Mouse (Mus musculus) right cerebral cortex, adult 18-20 months (tissue): ENCODE results near the gene 9430097D07Rik.
A peak's percentile ranks its signal among the peaks of the same experiment; 100 is the strongest.

Experiments
- DNase-seq: peaks from one replicate; pipeline ENCODE4 v3.0.0; 2022; ENCODE audit warnings: mixed read lengths

The 9430097D07Rik gene

GRCm38 (mm10) chr2:32575586-32576160, at the start of gene 9430097D07Rik:
Gene 9430097D07Rik (minus strand): TSS chr2:32575684.
- DNase-seq, result peak; percentile 82

GRCm38 (mm10) chr2:32624111-32624748, 48.7 kb upstream of the 9430097D07Rik start:
- DNase-seq, result no peak

- DNase-seq, result no peak
Measured at GRCm38 (mm10) chr2:32621517-32621859, 46.0 kb upstream of the 9430097D07Rik start, which contains the start of gene Ak1. Gene Ak1 (plus strand): TSS chr2:32621758.

- no peak for DNase-seq
Measured at GRCm38 (mm10) chr2:32620682-32621516, 45.4 kb upstream of the 9430097D07Rik start.

GRCm38 (mm10) chr2:32618051-32618450, 42.6 kb upstream of the 9430097D07Rik start:
- DNase-seq, result no peak

- DNase-seq, result no peak
Measured at GRCm38 (mm10) chr2:32617601-32618000, 42.1 kb upstream of the 9430097D07Rik start.

GRCm38 (mm10) chr2:32617109-32617508, 41.6 kb upstream of the 9430097D07Rik start:
- no peak for DNase-seq

- DNase-seq, result no peak
Measured at GRCm38 (mm10) chr2:32612274-32612673, 36.8 kb upstream of the 9430097D07Rik start.

GRCm38 (mm10) chr2:32610610-32611229, 35.2 kb upstream of the 9430097D07Rik start:
- no peak for DNase-seq

GRCm38 (mm10) chr2:32608778-32609435, 33.4 kb upstream of the 9430097D07Rik start:
- DNase-seq, result no peak

GRCm38 (mm10) chr2:32608141-32608777, 32.8 kb upstream of the 9430097D07Rik start:
- DNase-seq, result peak; percentile 53

GRCm38 (mm10) chr2:32607262-32607947, 31.9 kb upstream of the 9430097D07Rik start:
- peak; percentile 63 for DNase-seq

GRCm38 (mm10) chr2:32606161-32607142, 31.0 kb upstream of the 9430097D07Rik start:
- peak; percentile 91 for DNase-seq

GRCm38 (mm10) chr2:32604631-32605030, 29.1 kb upstream of the 9430097D07Rik start:
- DNase-seq, result no peak

GRCm38 (mm10) chr2:32602600-32603054, 27.1 kb upstream of the 9430097D07Rik start:
- peak; percentile 88 for DNase-seq

GRCm38 (mm10) chr2:32601417-32602065, 26.1 kb upstream of the 9430097D07Rik start:
- DNase-seq, result no peak

- DNase-seq, result no peak
Measured at GRCm38 (mm10) chr2:32599409-32599808, 23.9 kb upstream of the 9430097D07Rik start, which contains the start of gene St6galnac6. Gene St6galnac6 (plus strand): TSS chr2:32599709.

- no peak for DNase-seq
Measured at GRCm38 (mm10) chr2:32598506-32598905, 23.0 kb upstream of the 9430097D07Rik start.

GRCm38 (mm10) chr2:32597699-32598098, 22.2 kb upstream of the 9430097D07Rik start:
- no peak for DNase-seq

- no peak for DNase-seq
Measured at GRCm38 (mm10) chr2:32597248-32597647, 21.8 kb upstream of the 9430097D07Rik start.
